Mouse (Mus musculus) urinary bladder, postnatal 4 days (tissue): ENCODE measurements around the gene Naif1.

Experiments
- DNase-seq, 2 experiments: peaks; one replicate each; pipeline ENCODE4 v3.0.0; 2021 to 2022; ENCODE audit warnings: low spot score in 2 of 2

Naif1 gene

DNA sequence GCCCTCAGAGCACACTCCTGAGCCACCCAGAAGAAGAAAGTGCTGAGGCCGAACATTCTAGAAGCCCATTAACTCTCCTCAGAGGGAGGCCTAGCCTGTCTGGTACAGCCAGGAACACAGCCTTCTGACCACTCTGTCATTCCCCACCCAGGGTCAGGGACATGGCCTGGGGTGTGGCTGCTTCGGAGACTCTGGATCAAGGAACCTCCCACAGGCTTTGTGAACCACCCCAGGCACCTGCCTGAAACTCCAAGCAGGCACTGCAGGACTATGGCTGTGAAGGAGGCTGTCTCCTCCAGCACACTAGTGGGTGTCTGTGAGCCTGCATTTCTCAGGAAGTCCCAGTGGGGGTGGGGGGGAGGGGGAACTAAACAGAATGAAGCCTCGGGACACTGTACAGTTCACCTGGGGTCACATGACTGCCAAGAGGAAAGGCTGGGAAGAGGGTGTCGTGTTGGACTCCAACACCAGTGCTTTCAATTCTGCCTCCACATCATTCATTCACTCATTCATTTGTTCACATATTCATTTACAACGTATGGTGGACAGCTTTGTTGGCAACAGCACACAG lies 51.6 kb downstream of the Naif1 start:
- DNase-seq: no peak

DNA sequence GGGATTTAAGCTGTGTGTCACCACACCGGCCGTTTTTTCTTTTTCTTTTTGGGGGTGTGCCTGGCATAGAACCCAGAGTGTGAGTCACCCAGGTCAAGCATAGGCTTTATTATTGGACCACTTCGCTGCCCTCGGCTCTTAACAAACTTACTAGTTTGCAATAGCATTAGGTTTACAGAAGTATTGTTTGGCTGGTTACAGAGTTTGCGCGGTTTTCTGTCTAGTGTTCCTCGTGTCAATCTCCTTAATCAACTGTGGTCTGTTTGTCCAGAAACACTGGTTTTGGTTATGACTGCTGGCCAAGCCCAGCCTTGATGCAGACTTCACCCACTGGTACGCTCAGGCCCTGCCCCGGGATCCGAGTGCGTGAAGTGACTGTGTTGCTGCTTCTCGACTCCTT lies 52.6 kb downstream of the Naif1 start:
- no peak for DNase-seq

DNA sequence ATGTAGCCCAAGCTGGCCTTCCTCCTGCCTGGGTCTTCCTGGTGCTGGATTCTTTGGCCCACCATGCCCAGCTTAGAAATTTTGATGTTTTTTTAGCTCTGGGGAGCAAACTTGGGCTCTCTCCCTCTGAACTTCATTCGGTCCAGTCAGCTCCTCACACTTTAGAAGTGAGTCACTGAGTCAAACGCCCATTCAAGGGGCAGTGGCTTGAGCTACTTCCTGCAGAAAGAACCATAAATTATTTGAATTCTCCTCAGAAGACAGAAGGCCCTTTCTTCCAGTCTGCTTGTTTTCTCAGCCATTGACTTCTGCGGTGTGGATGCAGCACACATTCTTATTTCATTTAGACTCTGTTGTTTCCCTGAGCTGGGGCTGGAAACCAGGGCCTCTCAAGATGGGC lies 53.3 kb downstream of the Naif1 start:
- no peak for DNase-seq

DNA sequence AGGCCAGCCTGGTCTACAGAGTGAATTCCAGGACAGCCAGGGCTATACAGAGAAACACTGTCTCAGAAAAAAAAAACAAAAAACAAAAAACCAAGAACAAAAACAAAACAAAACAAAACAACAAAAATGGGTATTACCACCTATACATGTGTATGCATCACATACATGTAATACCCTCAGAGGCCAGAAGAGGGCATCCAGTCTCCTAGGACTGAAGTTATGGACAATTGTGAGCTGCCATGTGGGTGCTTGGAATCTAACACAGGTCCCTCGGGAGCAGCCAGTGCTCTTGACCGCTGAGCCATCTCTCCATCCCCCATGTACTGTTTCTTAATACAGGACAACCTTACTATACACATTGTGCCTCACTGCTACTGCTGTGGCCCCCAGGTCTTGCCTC lies 55.3 kb downstream of the Naif1 start:
- no peak for DNase-seq
